Mouse (Mus musculus) limb, embryonic 15.5 days (tissue): ENCODE data around the gene Fam78b. TPM values are rescaled to one million over a fixed set of nuclear protein-coding genes. Genes with fewer than 3 reads are reported as not detected.

Source experiments
- ATAC-seq: fragments of 200-750 bp; cut with Nextera tagmentation; 2 replicates; pipeline ENCODE4 v1.8.0; 2017; ENCODE audit warnings: low read depth, moderate TSS enrichment; ENCODE audit not compliant: insufficient number of reproducible peaks, low FRiP score, low TSS enrichment
- H3K27ac ChIP-seq: fragments of 300-500 bp; sonication (generic); 2 replicates; pipeline ENCODE4 v1.5.1; 2015; ENCODE audit warnings: moderate library complexity, mild to moderate bottlenecking, inconsistent platforms
- H3K27me3 ChIP-seq: fragments of 300-500 bp; sonication (generic); 2 replicates; pipeline ENCODE4 v1.6.1; 2015; ENCODE audit warnings: inconsistent platforms
- H3K36me3 ChIP-seq: fragments of 300-500 bp; sonication (generic); 2 replicates; pipeline ENCODE4 v1.6.1; 2015; ENCODE audit warnings: inconsistent platforms
- H3K4me1 ChIP-seq: fragments of 300-500 bp; sonication (generic); 2 replicates; pipeline ENCODE4 v1.6.1; 2015; ENCODE audit warnings: inconsistent platforms
- H3K4me2 ChIP-seq: fragments of 300-500 bp; sonication (generic); 2 replicates; pipeline ENCODE4 v1.6.1; 2015; ENCODE audit warnings: mild to moderate bottlenecking, inconsistent platforms
- H3K4me3 ChIP-seq: fragments of 300-500 bp; sonication (generic); 2 replicates; pipeline ENCODE4 v1.5.1; 2015; ENCODE audit warnings: mild to moderate bottlenecking, inconsistent platforms
- H3K9ac ChIP-seq: fragments of 300-500 bp; sonication (generic); 2 replicates; pipeline ENCODE4 v1.6.1; 2015; ENCODE audit warnings: inconsistent platforms
- H3K9me3 ChIP-seq: fragments of 300-500 bp; sonication (generic); 2 replicates; pipeline ENCODE4 v1.6.1; 2016; ENCODE audit warnings: inconsistent platforms
- WGBS: fragments of 180-500 bp; shearing (Covaris S2); methylation state at CpG from one replicate; pipeline ENCODE4 v1.1.7; 2015; 5-methylcytosine and 5-hydroxymethylcytosine counted together
- polyA plus RNA-seq: library from polyadenylated mRNA; unstranded; fragments of >200 nt; fragmentation: Nextera tagmentation; extraction: Ambion mirVana; gene quantifications from 2 replicates; pipeline ENCODE4 v1.2.1, GENCODE M21; 2015

Gene Fam78b
- polyA plus RNA-seq, 1 experiment from 2014 or later: 0.44 TPM

- H3K36me3 ChIP-seq: no peaks in the 10 kb centered on the region
- no peak overlapping the region for H3K4me3 ChIP-seq
- peaks cover 18% of the 10 kb centered on the region for H3K4me1 ChIP-seq
- no peak overlapping the region for H3K4me2 ChIP-seq
- no peak overlapping the region; the same call in 1 of the 2 replicates for H3K27ac ChIP-seq
- no peak overlapping the region for H3K9ac ChIP-seq
- H3K9me3 ChIP-seq: no peaks in the 10 kb centered on the region
- WGBS: 24% methylated on average over 5 of the region's 5 CpGs
- no peaks in the 10 kb centered on the region for H3K27me3 ChIP-seq
- no peak for ATAC-seq
Measured at GRCm38 (mm10) chr1:167104956-167105626, 103.9 kb downstream of the Fam78b start.

GRCm38 (mm10) chr1:167105916-167106315 lies 104.7 kb downstream of the Fam78b start:
- Histone ChIP-seq H3K36me3 (no peaks in the 10 kb centered on the region), H3K27me3 (no peaks in the 10 kb centered on the region), H3K4me2 (no peak overlapping the region), H3K27ac (0 out of 2 replicates have a peak overlapping the region, but pooled peaks have one; percentile 35), H3K9ac (no peak overlapping the region), H3K9me3 (no peaks in the 10 kb centered on the region), H3K4me3 (no peak overlapping the region), H3K4me1 (peaks cover 18% of the 10 kb centered on the region)
- ATAC-seq: no peak
- 56% methylated on average over 4 of the region's 4 CpGs for WGBS

DNA sequence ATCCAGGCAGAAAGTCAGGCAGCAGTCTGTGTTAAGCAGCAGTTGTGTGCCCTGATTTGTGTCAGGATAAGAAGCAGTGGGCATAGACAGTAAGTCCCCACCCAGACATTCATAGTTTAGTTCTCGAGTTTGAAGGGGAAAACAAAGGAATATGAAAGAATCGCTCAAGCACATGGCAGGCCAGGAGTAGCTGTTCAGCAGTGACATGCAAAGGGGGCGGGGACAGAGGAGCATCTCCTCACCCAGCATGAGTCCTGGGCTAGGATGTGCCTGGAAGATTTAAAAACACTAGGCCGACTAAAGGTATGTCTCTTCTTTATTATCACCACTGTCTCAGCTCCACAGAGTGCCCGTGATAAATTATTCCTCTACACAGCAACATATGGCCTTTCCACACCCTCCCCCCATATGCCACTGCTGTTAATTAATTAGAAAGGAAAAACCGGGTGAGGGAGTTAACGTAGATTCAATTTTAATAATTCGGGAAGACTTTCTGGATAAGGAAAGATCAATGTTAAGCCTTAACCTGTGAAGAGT lies 107.8 kb downstream of the Fam78b start:
- Histone ChIP-seq H3K4me2 (no peak overlapping the region), H3K4me3 (no peak overlapping the region), H3K9me3 (no peaks in the 10 kb centered on the region), H3K9ac (no peak overlapping the region), H3K27ac (no peak overlapping the region), H3K36me3 (no peaks in the 10 kb centered on the region), H3K27me3 (no peaks in the 10 kb centered on the region), H3K4me1 (peaks cover 12% of the 10 kb centered on the region)
- WGBS: 76% methylated on average over 8 of the region's 8 CpGs
- no peak for ATAC-seq

- ATAC-seq: no peak
- Histone ChIP-seq H3K4me3 (no peak overlapping the region), H3K9me3 (no peaks in the 10 kb centered on the region), H3K4me1 (no peaks in the 10 kb centered on the region), H3K9ac (no peak overlapping the region), H3K27ac (no peak overlapping the region), H3K27me3 (no peaks in the 10 kb centered on the region), H3K36me3 (no peaks in the 10 kb centered on the region), H3K4me2 (no peak overlapping the region)
- WGBS: 55% methylated on average over 4 of the region's 4 CpGs
Measured at GRCm38 (mm10) chr1:167114363-167115050, 113.3 kb downstream of the Fam78b start.

DNA sequence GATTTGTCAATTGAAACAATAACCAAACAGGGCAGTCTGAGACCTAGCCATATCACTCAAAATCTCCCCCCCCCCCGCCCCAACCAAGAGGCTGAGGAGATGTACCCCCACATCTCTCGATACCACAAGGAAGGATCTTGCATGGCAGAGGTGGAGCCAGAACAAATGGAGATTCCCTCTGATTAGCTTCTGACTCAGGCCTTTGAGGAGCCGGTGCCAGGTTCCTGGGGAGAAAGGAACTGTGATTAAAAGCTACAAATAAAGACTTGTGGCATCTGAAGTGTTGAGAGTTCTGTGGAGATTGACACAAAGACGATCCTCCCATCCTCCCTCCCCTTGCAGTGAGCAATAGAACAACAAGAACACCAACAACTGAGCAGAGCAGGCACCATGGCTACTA lies 113.9 kb downstream of the Fam78b start:
- no peaks in the 10 kb centered on the region for H3K4me1 ChIP-seq
- H3K27ac ChIP-seq: no peak overlapping the region
- H3K27me3 ChIP-seq: no peaks in the 10 kb centered on the region
- no peak for ATAC-seq
- H3K9ac ChIP-seq: no peak overlapping the region
- no peaks in the 10 kb centered on the region for H3K9me3 ChIP-seq
- no peak overlapping the region for H3K4me3 ChIP-seq
- H3K4me2 ChIP-seq: no peak overlapping the region
- 30% methylated on average over 4 of the region's 4 CpGs for WGBS
- no peaks in the 10 kb centered on the region for H3K36me3 ChIP-seq

DNA sequence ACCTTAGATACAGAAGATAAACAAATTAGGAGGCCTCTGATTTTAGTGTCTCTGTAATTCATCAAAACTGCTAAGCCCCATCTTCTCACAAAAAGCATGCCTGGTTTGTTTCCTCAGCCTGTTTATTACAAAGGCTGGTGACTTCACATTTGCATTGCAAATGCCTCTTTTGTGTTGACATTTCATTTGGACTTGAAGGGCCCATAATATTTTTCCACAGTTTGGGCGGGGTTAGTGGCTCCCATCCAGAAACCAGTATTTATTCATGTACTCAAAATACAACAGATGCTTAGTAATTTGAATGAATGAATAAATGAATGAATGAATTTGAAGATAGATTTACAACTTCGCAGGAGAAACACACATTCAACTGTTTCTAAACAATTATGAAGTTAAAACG lies 115.5 kb downstream of the Fam78b start:
- H3K9me3 ChIP-seq: no peaks in the 10 kb centered on the region
- H3K4me1 ChIP-seq: no peaks in the 10 kb centered on the region
- no peak for ATAC-seq
- no peaks in the 10 kb centered on the region for H3K27me3 ChIP-seq
- WGBS: 81% methylated on average over 3 of the region's 3 CpGs
- no peak overlapping the region for H3K27ac ChIP-seq
- H3K36me3 ChIP-seq: no peaks in the 10 kb centered on the region
- H3K9ac ChIP-seq: no peak overlapping the region
- H3K4me3 ChIP-seq: no peak overlapping the region
- no peak overlapping the region for H3K4me2 ChIP-seq

- H3K9ac ChIP-seq: no peak overlapping the region
- H3K4me1 ChIP-seq: no peaks in the 10 kb centered on the region
- H3K27me3 ChIP-seq: no peaks in the 10 kb centered on the region
- no peak overlapping the region for H3K4me3 ChIP-seq
- no peak for ATAC-seq
- WGBS: 80% methylated on average over 7 of the region's 7 CpGs
- H3K27ac ChIP-seq: no peak overlapping the region
- no peaks in the 10 kb centered on the region for H3K9me3 ChIP-seq
- H3K4me2 ChIP-seq: no peak overlapping the region
- H3K36me3 ChIP-seq: no peaks in the 10 kb centered on the region
Measured at GRCm38 (mm10) chr1:167118971-167119370, 117.8 kb downstream of the Fam78b start.

DNA sequence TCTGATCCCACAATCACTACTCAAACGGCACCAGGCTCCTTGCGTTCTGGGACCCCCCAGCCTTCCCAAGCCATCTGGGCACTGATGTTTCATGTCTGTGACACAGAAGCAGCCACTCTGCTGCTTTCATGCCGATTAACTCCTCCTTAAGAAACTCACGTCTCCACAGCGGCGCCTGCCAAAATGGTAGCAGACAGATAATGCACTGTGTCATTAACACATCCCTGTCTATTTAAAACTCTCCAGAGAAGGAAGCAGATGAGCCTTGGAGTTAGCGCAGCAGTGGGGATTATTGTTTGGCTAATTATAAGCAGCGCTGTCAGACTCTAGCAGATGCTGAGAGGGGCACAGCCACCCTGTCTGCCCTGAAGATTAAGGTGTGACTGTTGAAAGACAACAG lies 118.2 kb downstream of the Fam78b start:
- no peak overlapping the region for H3K9ac ChIP-seq
- no peaks in the 10 kb centered on the region for H3K36me3 ChIP-seq
- no peaks in the 10 kb centered on the region for H3K9me3 ChIP-seq
- H3K4me1 ChIP-seq: no peaks in the 10 kb centered on the region
- no peaks in the 10 kb centered on the region for H3K27me3 ChIP-seq
- 64% methylated on average over 8 of the region's 8 CpGs for WGBS
- no peak overlapping the region for H3K4me2 ChIP-seq
- H3K27ac ChIP-seq: no peak overlapping the region
- no peak for ATAC-seq
- no peak overlapping the region for H3K4me3 ChIP-seq

GRCm38 (mm10) chr1:167122436-167122835 lies 121.2 kb downstream of the Fam78b start:
- Histone ChIP-seq H3K27ac (no peak overlapping the region), H3K4me1 (no peaks in the 10 kb centered on the region), H3K9me3 (no peaks in the 10 kb centered on the region), H3K4me2 (no peak overlapping the region), H3K36me3 (no peaks in the 10 kb centered on the region), H3K27me3 (no peaks in the 10 kb centered on the region), H3K9ac (no peak overlapping the region), H3K4me3 (no peak overlapping the region)
- WGBS: 84% methylated on average over 2 of the region's 2 CpGs
- ATAC-seq: no peak

DNA sequence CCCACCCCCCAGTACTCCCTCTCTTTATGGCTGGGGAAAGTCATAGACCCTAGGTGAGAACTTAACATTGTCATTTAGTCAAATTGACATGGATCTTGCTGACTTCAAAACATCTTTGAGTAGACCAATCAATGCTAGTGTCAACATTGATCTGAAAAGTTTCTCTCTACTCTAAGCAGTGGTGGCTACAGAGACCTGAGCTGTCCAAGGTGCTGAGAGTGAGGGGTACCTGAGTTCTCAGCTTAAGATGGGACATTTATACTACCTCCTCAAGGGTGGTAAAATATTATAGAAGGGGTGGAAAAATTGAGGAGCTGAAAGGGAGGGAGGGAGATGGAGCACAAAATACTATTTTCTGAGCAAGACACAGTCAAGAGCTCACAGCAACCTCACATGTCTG lies 122.3 kb downstream of the Fam78b start:
- no peak overlapping the region for H3K4me2 ChIP-seq
- no peak overlapping the region for H3K9ac ChIP-seq
- H3K9me3 ChIP-seq: no peaks in the 10 kb centered on the region
- no peaks in the 10 kb centered on the region for H3K27me3 ChIP-seq
- H3K27ac ChIP-seq: no peak overlapping the region
- no peaks in the 10 kb centered on the region for H3K36me3 ChIP-seq
- H3K4me1 ChIP-seq: no peaks in the 10 kb centered on the region
- no peak for ATAC-seq
- no peak overlapping the region for H3K4me3 ChIP-seq

DNA sequence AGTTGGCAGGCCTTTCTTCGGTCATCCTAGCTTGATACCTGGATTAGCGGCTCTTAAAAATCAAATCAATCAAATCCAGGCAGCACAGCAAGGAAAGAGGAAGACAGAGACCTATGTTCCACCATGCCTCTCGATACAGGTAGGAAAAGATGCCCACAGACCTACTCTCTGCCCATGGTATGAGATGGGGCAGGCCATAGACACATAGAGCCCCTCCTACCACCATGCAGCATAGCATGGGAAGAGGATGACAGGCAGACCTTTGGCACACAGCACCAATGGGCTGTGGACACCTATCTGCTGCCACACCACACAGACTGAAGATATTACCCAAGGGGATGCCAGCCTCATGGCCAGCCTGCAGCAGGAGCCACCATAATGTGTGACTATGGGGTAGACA lies 124.7 kb downstream of the Fam78b start:
- Histone ChIP-seq H3K36me3 (no peaks in the 10 kb centered on the region), H3K27me3 (no peaks in the 10 kb centered on the region), H3K4me1 (no peaks in the 10 kb centered on the region), H3K4me3 (no peak overlapping the region), H3K27ac (no peak overlapping the region), H3K9ac (no peak overlapping the region), H3K4me2 (no peak overlapping the region), H3K9me3 (no peaks in the 10 kb centered on the region)
- ATAC-seq: peak; percentile 35; the same call in 1 of the 2 replicates
- WGBS: 78% methylated on average over 3 of the region's 3 CpGs

- Histone ChIP-seq H3K27me3 (no peaks in the 10 kb centered on the region), H3K4me1 (no peaks in the 10 kb centered on the region), H3K4me3 (no peak overlapping the region), H3K9me3 (no peaks in the 10 kb centered on the region), H3K27ac (no peak overlapping the region), H3K36me3 (no peaks in the 10 kb centered on the region), H3K9ac (no peak overlapping the region), H3K4me2 (no peak overlapping the region)
- 50% methylated on average over 4 of the region's 4 CpGs for WGBS
- peak; percentile 58; the same call in 1 of the 2 replicates for ATAC-seq
Measured at GRCm38 (mm10) chr1:167126292-167126691, 125.1 kb downstream of the Fam78b start.
